Mouse (Mus musculus): ENCODE results near the gene Treh.

DNA sequence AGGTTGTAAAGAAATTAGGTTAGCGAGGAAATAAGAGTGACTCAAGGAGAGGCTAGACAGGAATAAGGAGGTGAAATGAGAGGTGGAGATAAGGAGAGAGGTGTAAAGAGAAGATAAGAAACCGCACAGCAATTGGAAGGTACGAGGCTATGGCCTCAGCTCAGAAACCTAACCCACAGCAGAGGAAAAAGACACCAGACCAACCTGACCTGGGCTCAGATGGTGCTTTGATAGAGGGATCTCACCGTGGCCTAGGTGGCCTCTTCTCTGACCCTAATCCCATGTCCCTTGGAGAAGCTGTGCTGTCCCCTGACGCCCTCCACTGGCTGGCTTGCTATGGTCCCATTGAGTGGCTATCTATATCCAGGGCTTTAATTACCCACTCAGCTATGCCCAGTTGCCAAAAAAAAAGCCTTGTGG, 59.1 kb downstream of the Treh start:
- TF ChIP-seq POLR2A (IDR thresholded peaks at IDR 0.05; ENCODE audit: borderline replicate concordance, extremely low read depth, insufficient read depth, insufficient read length, poor library complexity, severe bottlenecking) (no peak), CTCF (IDR thresholded peaks at IDR 0.05; ENCODE audit: borderline replicate concordance, extremely low read depth, insufficient read depth, insufficient read length) (no peak)

All from brain, embryonic 14.5 days (tissue).